Mouse (Mus musculus) lung, embryonic 14.5 days (tissue): ENCODE data around the gene Cdkl5. TPM values are rescaled to one million over a fixed set of nuclear protein-coding genes. Genes with fewer than 3 reads are reported as not detected.
"Not testable (repeated sequence)": the region's sequence is repeated elsewhere in the genome, so short reads cannot be mapped to it uniquely, and the experiment has no call there.

Experiments used
- ATAC-seq: fragments of 200-750 bp; cut with Nextera tagmentation; 2 replicates; pipeline ENCODE4 v1.8.0; 2017; ENCODE audit warnings: mild to moderate bottlenecking, moderate TSS enrichment, moderate library complexity; ENCODE audit not compliant: insufficient read depth
- DNase-seq: peaks from one replicate; pipeline ENCODE4 v3.0.0-alpha.2; 2015
- H3K27ac ChIP-seq: fragments of 300-500 bp; sonication (generic); 2 replicates; pipeline ENCODE4 v1.5.1; 2014; ENCODE audit warnings: low read depth, mild to moderate bottlenecking, moderate library complexity
- H3K27me3 ChIP-seq: fragments of 300-500 bp; sonication (generic); 2 replicates; pipeline ENCODE4 v1.6.1; 2014; ENCODE audit warnings: low read length, control low read depth; ENCODE audit not compliant: insufficient read depth
- H3K36me3 ChIP-seq: fragments of 300-500 bp; sonication (generic); 2 replicates; pipeline ENCODE4 v1.6.1; 2014; ENCODE audit warnings: control low read depth; ENCODE audit not compliant: insufficient read depth
- H3K4me1 ChIP-seq: fragments of 300-500 bp; sonication (generic); 2 replicates; pipeline ENCODE4 v1.6.1; 2014; ENCODE audit warnings: antibody characterized with exemption, control low read depth; ENCODE audit not compliant: insufficient read depth
- H3K4me2 ChIP-seq: fragments of 300-500 bp; sonication (generic); 2 replicates; pipeline ENCODE4 v1.6.1; 2014; ENCODE audit warnings: mild to moderate bottlenecking
- H3K4me3 ChIP-seq: fragments of 300-500 bp; sonication (generic); 2 replicates; pipeline ENCODE4 v1.5.1; 2014; ENCODE audit warnings: low read depth, low read length
- H3K9ac ChIP-seq: fragments of 300-500 bp; sonication (generic); 2 replicates; pipeline ENCODE4 v1.6.1; 2014
- H3K9me3 ChIP-seq: fragments of 300-500 bp; sonication (generic); 2 replicates; pipeline ENCODE4 v1.6.1; 2016; ENCODE audit warnings: low read depth, low read length, control low read depth
- CTCF ChIP-seq: IDR thresholded peaks from 2 replicates; pipeline ENCODE4 v1.5.1; 2016; ENCODE audit warnings: antibody characterized with exemption, low read depth
- WGBS: fragments of 180-500 bp; shearing (Covaris S2); extraction: QIAGEN DNeasy Blood & Tissue Kit; methylation state at CpG from one replicate; pipeline ENCODE4 v1.1.7; 2014; 5-methylcytosine and 5-hydroxymethylcytosine counted together
- polyA plus RNA-seq: library from polyadenylated mRNA; unstranded; fragments of >200 nt; fragmentation: Nextera tagmentation; extraction: Ambion mirVana; gene quantifications from 2 replicates; pipeline ENCODE4 v1.2.1, GENCODE M21; 2014

Cdkl5 gene
- polyA plus RNA-seq, 1 experiment from 2014 or later = 2.1 TPM

- Histone ChIP-seq H3K27me3 (no peaks in the 10 kb centered on the region), H3K9me3 (no peaks in the 10 kb centered on the region), H3K36me3 (no peaks in the 10 kb centered on the region), H3K27ac (no peak overlapping the region), H3K9ac (no peak overlapping the region), H3K4me2 (no peak overlapping the region), H3K4me3 (no peak overlapping the region), H3K4me1 (no peaks in the 10 kb centered on the region)
- WGBS = 53% methylated on average over 5 of the region's 5 CpGs
- ATAC-seq (no peak), DNase-seq (peak; percentile 8)
- no peak for TF ChIP-seq CTCF
These were observed 212.2 kb downstream of the Cdkl5 start for GRCm38 (mm10) chrX:160782276-160782675.

GRCm38 (mm10) chrX:160773033-160773432 is 221.5 kb downstream of the Cdkl5 start:
- WGBS = 32% methylated on average over 1 of the region's 1 CpGs
- DNase-seq (no peak), ATAC-seq (no peak)
- H3K4me1 ChIP-seq = no peaks in the 10 kb centered on the region
- no peak overlapping the region for H3K4me3 ChIP-seq
- no peaks in the 10 kb centered on the region for H3K9me3 ChIP-seq
- H3K27me3 ChIP-seq = no peaks in the 10 kb centered on the region
- no peak for TF ChIP-seq CTCF
- no peaks in the 10 kb centered on the region for H3K36me3 ChIP-seq
- H3K9ac ChIP-seq = no peak overlapping the region
- H3K27ac ChIP-seq = no peak overlapping the region
- no peak overlapping the region for H3K4me2 ChIP-seq

GRCm38 (mm10) chrX:160769622-160770021 is 224.9 kb downstream of the Cdkl5 start:
- H3K36me3 ChIP-seq, H3K4me2 ChIP-seq, H3K9ac ChIP-seq, H3K9me3 ChIP-seq, ATAC-seq, DNase-seq, H3K4me1 ChIP-seq, H3K27me3 ChIP-seq, H3K27ac ChIP-seq, H3K4me3 ChIP-seq: not testable (repeated sequence)
- whole genome bisulfite sequencing = 83% methylated on average over 5 of the region's 5 CpGs

- Histone ChIP-seq H3K27ac (no peak within 1 kb of the TSS), H3K9ac (peak within 1 kb of the TSS; percentile 23; the same call in 1 of the 2 replicates), H3K4me3 (peak within 1 kb of the TSS; percentile 44), H3K27me3 (no peaks in the 10 kb centered on the region), H3K4me1 (no peaks in the 10 kb centered on the region), H3K4me2 (peak within 1 kb of the TSS; percentile 52), H3K9me3 (no peaks in the 10 kb centered on the region), H3K36me3 (no peaks in the 10 kb centered on the region)
- no peak for TF ChIP-seq CTCF
- no peak for DNase-seq
- 85% methylated on average over 2 of the region's 2 CpGs for WGBS
- ATAC-seq = no peak
These were observed 226.8 kb downstream of the Cdkl5 start, which contains the start of gene Rs1 for GRCm38 (mm10) chrX:160767713-160768112. Gene Rs1 (plus strand): TSS chrX:160768013.

GRCm38 (mm10) chrX:160766233-160766616 is 228.3 kb downstream of the Cdkl5 start:
- DNase-seq (peak; percentile 65), ATAC-seq (peak; percentile 92)
- Histone ChIP-seq H3K4me3 (peak overlapping the region; percentile 44), H3K27ac (0 out of 2 replicates have a peak overlapping the region, but pooled peaks have one; percentile 18), H3K4me2 (peak overlapping the region; percentile 52), H3K9me3 (no peaks in the 10 kb centered on the region), H3K36me3 (no peaks in the 10 kb centered on the region), H3K4me1 (no peaks in the 10 kb centered on the region), H3K27me3 (no peaks in the 10 kb centered on the region), H3K9ac (peak overlapping the region; percentile 34)
- WGBS = 20% methylated on average over 15 of the region's 15 CpGs
- TF ChIP-seq CTCF = no peak

- peak overlapping the region; percentile 36 for H3K9ac ChIP-seq
- H3K4me2 ChIP-seq = peak overlapping the region; percentile 52
- H3K27ac ChIP-seq = no peak overlapping the region
- DNase-seq (peak; percentile 94), ATAC-seq (peak; percentile 96)
- peak overlapping the region; percentile 44 for H3K4me3 ChIP-seq
- H3K9me3 ChIP-seq = no peaks in the 10 kb centered on the region
- 23% methylated on average over 29 of the region's 30 CpGs for WGBS
- no peaks in the 10 kb centered on the region for H3K36me3 ChIP-seq
- no peaks in the 10 kb centered on the region for H3K4me1 ChIP-seq
- no peak for TF ChIP-seq CTCF
- H3K27me3 ChIP-seq = no peaks in the 10 kb centered on the region
These were observed 228.9 kb downstream of the Cdkl5 start for GRCm38 (mm10) chrX:160765389-160766232.

- ATAC-seq (no peak), DNase-seq (no peak)
- H3K27me3 ChIP-seq = no peaks in the 10 kb centered on the region
- H3K9ac ChIP-seq = no peak overlapping the region
- no peak overlapping the region for H3K4me3 ChIP-seq
- 91% methylated on average over 8 of the region's 8 CpGs for WGBS
- no peaks in the 10 kb centered on the region for H3K9me3 ChIP-seq
- H3K4me1 ChIP-seq = no peaks in the 10 kb centered on the region
- no peak overlapping the region for H3K4me2 ChIP-seq
- no peaks in the 10 kb centered on the region for H3K36me3 ChIP-seq
- no peak for TF ChIP-seq CTCF
- H3K27ac ChIP-seq = no peak overlapping the region
These were observed 243.7 kb downstream of the Cdkl5 start for GRCm38 (mm10) chrX:160750808-160751207.
